Mouse (Mus musculus): ENCODE data around the gene Ptprc.

Gene Ptprc

GRCm38 (mm10) chr1:138039201-138039600 is 136.3 kb downstream of the Ptprc start:
- no peak for DNase-seq (ENCODE audit: low spot score in 2 of 2)

GRCm38 (mm10) chr1:138037484-138037883 is 138.0 kb downstream of the Ptprc start:
- no peak for DNase-seq (ENCODE audit: low spot score in 2 of 2)

GRCm38 (mm10) chr1:138029649-138030048 is 145.9 kb downstream of the Ptprc start:
- DNase-seq (ENCODE audit: low spot score in 2 of 2): no peak

- DNase-seq (ENCODE audit: low spot score in 2 of 2): no peak
Measured at GRCm38 (mm10) chr1:138025298-138025697, 150.2 kb downstream of the Ptprc start.

- no peak for DNase-seq (ENCODE audit: low spot score in 2 of 2)
Measured at GRCm38 (mm10) chr1:138023601-138024000, 151.9 kb downstream of the Ptprc start.

- DNase-seq (ENCODE audit: low spot score in 2 of 2): no peak
Measured at GRCm38 (mm10) chr1:138022918-138023295, 152.6 kb downstream of the Ptprc start.

- DNase-seq (ENCODE audit: low spot score in 2 of 2): no peak
Measured at GRCm38 (mm10) chr1:138021962-138022917, 153.3 kb downstream of the Ptprc start.

Measured in urinary bladder, postnatal 36 days (tissue).